Mouse (Mus musculus) yolk sac, embryonic 10.5 days (tissue): ENCODE measurements around the gene Kpna4.
"Not testable (repeated sequence)": the region's sequence is repeated elsewhere in the genome, so short reads cannot be mapped to it uniquely, and the experiment has no call there.

ENCODE experiments used
- DNase-seq: peaks from one replicate; pipeline ENCODE4 v3.0.0-alpha.2; 2017; ENCODE audit warnings: low spot score

Gene Kpna4

DNA sequence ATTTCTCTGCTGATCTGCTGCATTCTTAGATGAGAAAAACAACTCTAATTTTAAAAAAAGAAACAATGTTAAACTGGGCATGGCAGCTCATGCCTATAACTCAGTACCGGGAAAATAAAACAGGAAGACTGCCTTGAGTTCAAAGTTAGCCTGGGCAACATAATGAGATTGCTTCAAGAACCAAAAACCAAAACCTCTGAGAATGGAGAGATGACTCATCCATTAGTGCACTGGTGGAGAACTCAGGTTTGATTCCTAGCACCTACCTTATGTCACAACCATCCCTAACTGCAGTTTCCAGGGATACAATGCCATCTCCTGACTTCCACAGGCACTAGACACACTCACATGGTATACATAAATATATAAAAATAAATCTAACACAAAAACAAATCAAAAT is 17.8 kb downstream of the Kpna4 start:
- no peak for DNase-seq

DNA sequence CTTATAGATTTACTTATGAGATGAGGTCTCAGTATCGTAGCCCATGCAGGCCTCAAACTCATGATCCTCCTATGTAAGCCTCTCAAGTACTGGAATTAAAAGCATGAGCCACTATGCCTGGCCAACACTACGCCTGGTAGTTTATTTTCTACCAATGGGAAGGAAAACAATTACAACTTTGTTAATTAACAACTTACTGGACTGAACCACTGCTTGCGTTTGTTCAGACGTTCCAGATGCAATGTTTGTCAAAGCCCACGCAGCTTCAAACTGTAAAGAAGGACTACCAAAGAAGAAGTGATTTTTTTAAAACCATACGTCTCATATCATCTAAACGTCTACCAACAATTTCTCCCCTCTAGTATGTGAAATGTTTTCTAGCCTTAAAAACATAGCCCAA is 32.5 kb downstream of the Kpna4 start:
- no peak for DNase-seq

DNA sequence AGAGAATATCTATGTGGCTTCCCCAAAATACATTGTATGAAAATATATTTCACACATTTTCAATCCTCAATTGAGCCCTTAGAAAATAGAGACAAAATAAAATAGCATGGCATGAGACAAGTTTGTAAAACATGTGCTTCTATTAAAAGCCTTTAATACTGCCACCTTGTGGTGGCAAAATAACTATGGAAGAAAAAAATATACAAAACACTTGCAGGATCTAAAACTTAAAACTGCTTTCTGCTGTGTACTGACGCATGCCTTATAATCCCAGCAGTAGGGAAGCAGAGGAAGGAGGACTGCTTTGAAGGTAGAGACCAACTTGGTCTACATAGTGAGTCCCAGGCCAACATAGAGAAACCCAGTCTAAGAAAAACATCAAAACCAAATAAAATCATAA is 62.9 kb downstream of the Kpna4 start:
- DNase-seq, result no peak

DNA sequence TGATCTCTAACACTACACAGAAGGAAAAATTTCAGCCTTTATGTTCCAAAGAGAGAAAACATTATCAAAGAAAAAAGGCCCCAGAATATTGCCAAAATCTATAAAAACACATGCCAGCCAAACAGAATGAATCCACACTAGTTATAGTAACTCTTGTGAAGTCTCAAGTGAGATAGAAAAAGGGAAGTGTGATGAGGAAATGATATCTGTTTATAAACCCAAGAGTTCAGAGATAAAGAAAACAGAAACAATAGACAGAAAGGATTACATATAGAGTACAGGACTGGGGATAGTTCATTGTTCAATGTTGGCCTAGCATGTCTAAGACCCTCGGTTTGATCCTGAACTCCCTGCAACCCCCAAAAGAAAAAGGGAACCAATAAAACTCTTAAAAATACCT is 64.1 kb downstream of the Kpna4 start:
- no peak for DNase-seq

DNA sequence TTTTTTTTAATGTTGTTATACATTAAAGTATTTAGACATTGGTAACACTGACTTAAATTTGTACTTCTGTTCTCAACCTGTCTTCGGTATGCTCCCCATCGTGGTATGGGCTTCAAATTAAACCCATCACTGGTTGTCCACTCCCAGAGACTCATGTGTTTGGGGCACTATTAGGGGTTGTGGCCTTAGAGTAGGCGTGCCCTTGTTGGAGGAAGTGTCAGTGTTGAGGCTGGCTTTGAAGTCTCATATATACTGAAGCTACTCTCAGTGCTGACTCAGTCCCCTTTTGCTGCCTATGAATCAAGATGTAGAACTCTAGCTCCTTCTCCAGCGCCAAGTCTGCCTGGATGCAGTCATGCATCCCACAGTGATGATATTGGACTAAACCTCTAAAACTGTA is 66.2 kb downstream of the Kpna4 start:
- DNase-seq, result no peak

DNA sequence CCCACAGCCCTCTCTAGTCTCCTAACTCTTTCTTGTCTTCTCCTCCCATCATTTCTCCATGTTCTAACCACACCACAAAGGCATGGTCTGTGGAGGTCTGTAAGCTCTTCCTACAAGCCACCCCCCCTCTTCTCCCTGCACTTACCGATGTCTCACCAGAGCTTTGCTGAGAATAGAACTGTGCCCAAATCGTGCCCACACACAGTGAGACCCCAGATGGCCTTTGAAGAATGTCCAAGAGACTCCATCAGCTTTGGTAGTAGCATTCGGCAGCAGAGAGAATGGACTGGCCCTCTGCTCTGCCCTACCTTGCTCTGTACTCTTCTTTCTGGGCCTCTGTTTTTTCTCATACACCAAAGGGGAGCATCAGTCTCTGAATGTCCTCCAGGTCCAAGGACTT is 71.0 kb downstream of the Kpna4 start:
- DNase-seq, result no peak

DNA sequence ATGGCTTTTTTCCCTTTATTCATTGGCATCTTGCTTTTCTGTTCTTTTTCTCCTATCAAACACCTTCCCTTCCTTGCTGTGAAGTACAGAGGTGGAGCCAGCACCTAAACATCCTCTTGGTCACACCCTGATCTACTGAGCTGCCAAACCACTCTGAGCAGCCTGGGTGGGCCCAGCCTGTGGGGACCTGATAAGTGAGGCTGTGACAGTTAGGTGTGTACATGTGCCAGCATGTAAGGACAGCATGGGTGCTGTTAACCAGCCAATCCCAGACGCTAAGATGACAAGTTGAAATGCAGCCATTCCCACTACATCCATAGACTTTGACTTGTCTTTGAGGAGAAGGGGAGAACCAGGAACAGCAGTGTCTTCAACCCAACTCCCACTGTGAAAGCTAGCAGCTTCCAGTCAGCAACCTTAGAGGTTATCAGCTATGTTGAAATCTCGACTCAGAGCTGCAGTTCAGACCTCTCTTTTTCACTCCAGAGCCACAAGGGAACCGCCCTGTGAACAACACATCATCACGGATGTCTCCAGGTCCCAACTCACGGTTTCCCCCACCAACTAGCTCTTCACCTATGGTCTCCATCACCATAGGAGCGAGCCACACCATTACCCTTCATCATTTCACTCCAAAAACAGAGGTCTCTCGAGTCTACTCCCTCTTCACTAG is 72.0 kb downstream of the Kpna4 start:
- DNase-seq, result peak; percentile 50

DNA sequence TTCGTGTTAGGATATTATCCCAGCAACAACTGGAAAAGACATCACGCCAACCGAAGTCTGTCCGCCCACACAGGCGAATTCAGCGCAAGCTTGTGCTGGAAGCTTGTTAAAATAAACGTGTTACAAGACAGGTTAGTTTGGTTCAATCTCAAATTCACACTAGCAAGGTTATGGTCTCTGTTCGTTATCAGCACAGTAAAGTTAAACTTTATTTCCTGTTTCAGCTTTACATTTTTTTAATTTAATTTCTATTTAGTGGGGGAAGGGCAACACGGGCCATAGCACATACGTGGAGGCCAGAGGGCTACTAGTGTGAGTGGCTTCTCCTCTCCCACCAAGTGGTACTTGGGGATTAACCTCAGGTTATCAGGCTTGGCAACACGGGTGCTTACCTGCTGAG is 75.0 kb downstream of the Kpna4 start:
- no peak for DNase-seq

DNA sequence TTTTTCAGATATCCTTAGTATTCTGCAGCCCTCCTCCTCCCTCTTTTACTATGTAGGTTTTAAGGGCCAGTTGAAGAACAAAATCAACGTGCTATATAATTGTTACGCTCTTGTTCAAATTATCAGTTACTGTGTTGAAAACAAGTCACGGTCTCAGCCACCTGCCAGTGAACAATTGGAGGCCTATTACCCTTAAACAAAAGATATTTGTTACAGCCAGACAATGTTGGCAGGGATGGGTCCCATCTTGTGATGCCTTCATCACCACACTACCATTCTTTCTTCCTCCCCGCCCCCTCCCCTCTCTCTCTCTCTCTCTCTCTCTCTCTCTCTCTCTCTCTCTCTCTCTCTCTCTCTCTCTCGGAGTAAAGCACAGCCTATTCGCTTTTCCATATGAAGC is 77.9 kb downstream of the Kpna4 start:
- no peak for DNase-seq

DNA sequence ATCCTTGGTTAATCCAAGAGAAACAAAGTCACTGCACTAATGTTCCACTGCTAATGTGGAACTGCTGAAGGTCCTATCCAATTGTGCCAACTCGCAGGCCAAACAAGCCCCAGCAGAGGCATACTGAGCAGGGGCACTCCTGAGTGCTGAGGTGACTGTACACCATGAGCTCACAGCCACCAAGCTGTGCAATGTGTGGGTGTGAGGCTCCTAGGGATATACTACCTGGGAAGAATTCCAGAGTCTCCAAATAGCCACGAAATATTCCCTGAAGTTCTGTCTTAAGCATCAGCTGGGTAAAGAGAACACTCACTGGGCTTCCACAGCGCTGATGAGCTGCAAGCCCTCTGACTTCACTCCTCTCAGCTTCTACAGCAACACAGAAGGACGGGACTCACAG is 79.2 kb downstream of the Kpna4 start:
- no peak for DNase-seq

DNA sequence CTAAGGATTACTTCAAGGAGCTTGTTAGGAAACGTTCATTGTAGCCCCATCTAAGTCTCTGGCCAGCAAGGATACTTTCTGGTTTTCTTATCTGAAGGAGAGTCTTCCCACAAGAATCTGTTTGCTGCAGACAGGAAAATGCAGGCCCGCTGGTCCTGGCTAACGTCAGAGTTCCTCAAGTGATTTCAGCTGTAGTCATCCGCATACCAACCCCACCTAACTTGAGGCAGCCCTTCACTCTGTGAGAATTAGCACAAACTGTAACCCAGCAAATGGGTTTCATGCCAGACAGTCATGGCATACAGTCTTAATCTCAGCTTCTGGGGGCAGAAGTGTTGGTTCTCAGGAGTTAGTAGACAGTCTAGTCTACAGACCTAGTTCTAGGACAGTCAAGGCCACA is 80.4 kb downstream of the Kpna4 start:
- DNase-seq, result peak; percentile 46

DNA sequence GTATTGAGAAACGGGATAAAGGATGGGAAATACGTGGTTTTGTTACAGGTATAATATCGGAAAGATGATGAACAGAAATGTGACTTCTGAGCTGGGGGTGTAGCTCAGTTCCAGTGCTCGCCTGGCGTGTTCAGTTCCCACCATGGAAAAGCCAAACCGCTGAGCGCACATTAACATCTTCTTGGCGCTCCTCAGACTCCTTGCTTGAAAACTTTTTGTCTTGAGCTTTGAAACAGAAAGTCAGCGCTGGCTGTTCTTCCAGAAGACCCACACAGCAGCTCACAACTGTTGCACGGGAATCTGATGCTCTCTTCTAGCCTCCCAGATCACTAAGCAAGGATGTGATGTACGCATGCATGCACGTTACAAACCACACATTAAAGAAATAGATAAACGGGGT is 81.2 kb downstream of the Kpna4 start:
- DNase-seq, result no peak

DNA sequence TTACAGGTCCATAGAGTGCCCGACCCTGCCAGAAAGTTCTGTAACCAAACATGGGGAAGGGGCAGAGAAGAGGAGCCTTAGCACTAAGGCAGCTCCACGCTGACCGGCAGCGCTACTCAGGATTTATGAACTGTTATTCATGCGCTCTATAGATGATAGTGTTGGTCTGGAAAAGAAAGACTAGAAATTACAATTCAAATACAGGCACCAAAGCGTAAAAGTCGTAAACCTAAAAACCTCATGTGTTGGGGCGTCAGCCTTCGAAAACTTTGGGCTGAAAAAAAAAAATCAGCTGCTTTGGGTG is 81.6 kb downstream of the Kpna4 start:
- no peak for DNase-seq

DNA sequence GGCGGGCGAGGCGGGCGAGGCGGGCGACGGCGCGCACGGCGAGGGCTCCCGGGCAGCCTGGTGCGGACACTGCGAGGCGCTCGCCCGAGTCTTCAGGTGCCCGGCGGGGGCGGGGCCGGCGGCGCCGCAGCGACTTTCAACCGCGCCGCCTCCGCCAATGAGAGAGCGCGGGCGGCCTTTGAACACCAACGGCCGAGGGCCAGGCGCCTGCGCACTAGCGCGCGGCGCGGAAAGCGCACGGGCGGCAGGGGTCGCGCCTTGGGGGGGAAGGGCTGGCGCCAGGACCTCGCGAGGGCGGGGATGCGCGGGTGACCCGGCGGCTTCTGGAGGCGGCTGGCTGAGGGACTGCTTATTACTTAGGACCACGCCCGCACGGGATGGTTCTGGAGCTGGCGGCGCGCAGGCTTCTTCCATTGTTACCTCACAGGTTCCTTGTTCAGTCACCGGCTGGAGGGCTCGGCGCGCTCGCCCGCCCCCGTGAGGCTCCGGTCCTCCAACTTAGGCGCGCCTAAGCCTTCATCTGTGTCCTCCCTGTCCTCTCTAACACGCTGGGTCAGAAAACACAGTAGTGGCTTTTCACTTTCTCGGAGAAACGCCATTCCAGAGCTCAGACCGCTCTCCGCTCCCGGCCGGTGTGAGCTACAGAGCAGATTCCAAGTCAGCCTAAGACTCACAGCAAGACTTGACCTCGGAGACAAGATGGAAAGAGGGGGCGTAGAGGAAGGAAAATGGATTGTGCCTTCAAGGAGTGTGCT is 82.1 kb downstream of the Kpna4 start, which contains the start of gene Trim59:
Trim59 (minus strand) TSS at position 111 of the 755 bp plus-strand sequence.
- DNase-seq, result peak; percentile 92

DNA sequence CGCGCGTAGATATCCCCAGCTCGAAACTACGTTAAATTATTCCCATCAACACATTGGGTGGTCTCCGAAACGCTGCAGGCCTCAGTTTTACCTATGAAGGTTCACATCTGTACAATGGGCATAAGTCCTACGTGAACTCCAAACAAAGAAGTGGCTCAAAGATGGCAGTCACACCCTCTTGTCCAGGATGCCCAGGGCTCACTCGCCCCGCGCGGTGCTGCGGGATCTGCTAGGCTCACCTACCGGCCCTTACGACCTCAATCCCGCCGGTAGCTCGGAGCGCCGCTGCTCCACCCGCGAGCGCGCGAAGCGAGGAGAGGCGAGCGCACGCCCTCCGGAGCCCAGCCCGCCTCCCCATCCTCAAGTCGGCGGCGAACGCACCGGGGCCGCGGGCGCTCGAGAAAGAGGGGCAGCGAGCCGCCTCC is 82.7 kb downstream of the Kpna4 start:
- no peak for DNase-seq

DNA sequence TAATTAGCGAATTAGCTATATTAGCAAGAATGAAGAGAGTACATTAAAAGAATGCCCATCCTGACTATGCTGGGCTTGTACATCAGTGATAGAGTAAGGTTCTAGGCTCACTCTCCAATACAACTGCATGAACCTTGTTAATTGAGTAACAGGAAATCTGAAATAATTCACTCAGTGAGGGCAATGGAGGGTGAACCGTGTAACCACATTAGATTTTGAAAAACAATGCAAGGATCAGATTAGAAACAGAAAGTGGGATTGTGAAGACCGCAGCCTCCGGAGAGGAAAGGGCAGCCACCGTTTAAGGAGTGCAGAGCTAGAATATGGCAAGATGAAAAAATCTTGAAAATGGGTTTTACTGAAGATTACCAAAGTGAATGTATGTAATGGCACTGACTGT is 85.6 kb downstream of the Kpna4 start:
- DNase-seq, result no peak

DNA sequence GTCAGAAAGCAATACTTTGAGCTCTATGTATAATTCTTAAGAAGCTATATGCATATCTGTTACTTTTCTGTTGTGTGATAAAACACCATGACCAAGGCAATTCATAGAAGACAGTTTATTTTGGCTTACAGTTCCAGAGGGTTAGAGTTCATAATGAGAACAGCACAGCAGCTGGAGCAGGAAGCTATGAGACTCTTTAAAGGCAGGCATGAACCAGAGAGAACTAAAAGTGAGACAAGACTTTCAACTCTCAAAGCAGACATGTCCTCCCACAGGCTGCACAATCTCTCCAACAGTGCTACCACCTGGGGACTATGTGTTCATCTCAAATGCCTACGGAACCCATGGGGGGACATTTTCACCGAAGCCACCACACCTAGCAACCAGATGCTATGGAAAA is 86.8 kb downstream of the Kpna4 start:
- no peak for DNase-seq

DNA sequence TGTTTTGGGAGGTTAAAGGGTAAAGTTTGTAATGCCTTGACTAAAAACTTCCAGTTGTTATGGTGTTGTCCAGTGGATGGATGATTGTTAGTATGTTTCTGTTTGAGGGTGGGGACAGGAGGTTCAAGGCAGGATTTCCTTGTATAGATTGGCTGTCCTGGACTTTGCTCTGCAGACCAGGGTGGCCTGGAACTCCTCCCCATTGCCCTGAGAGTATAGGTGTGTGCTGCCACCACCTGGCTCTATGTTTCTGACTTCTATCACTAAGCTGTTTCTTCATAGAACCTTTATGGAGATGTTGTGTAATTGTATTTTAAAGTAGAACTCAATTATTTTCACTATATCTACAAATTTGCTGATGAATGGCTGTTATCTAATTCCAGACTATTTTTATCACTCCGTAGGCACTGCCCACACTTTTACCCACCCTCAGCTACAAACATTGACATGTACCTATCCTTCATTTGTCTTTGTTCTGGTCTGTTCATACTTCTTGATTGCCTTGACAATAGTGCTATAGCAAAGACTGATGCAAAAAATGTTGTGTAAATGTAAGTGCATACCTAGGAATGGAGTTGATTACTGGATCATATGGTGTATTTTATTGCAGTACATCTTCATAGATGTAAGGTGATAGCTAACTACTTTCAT is 100.7 kb downstream of the Kpna4 start:
- no peak for DNase-seq

DNA sequence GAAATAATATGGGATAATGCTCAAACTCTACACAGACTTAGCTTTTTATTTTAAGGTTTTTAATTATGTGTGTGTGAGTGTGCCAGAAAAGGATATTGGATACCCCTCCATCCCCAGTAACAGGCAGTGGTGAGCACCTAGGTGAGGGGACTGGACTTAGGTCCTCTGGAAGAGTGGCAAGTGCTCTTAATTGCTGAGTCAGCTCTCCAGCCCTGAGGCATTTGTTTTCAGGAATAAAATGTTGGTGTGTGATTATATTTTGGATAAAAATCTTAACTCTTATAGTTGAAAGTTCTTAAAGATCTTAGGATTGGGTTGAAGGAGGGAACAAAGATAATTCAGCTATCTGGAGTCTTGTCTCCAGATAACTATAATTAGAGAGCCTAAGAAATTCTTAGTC is 106.1 kb downstream of the Kpna4 start:
- no peak for DNase-seq

DNA sequence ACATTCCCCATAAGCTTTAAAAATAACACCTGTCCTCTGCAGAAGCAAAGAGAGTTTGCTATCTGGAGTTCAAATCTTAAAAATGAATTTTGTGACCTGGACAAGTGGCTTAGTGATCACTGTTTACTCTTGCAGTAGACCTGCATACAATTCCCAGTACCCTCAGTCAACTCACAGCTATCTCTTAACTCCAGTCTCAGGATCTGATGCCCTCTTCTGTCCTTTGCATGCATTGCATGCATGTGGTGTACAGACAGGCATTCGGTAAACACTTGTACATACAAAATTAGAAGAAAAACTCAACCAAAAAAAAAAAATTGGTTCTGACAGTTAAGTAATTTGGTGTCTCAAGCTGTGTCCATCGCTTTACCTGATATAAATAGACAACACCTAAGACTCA is 106.6 kb downstream of the Kpna4 start:
- no peak for DNase-seq

DNA sequence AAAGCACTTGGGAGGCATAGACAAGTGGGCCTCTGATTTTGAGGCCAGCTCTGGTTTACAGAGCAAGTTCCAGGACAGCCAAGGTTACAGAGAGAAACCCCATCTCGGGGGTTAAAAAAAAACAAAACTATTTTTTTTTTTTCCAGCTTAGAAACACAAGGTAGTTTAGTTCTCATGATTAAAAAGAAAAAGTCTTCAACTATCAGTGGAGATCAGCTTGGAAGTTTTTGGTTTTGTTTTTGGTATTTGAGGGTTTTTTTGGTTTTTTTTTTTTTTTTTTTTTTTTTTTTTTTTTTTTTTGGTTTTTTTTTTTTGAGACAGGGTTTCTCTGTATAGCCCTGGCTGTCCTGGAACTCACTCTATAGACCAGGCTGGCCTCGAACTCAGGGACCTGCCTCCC is 108.3 kb downstream of the Kpna4 start:
- DNase-seq, result not testable (repeated sequence)

DNA sequence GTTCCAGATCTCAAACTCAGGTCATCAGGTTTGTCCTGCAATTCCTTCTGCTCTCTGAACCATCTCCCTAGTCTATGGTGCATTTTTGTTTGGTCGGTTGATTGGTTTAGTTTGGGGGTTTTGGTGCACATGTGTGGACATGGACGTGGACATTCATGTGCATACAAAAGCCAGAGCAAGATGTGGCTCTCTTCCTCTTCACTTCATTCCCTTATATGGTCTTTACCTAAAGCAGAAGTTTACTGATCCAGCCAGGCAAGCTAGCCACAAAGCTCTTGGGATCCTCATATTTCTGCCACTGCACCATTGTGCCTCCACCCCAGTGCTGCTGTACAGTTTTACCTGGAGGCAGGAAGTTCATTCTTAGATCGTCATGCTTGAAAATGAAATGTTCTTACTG is 109.7 kb downstream of the Kpna4 start:
- DNase-seq, result no peak
